Mouse (Mus musculus) thymus, postnatal 36 days (tissue): ENCODE data around the gene Kcnk13.
"Not testable (repeated sequence)": the region's sequence is repeated elsewhere in the genome, so short reads cannot be mapped to it uniquely, and the experiment has no call there.

Source experiments
- DNase-seq, 2 experiments: peaks; one replicate each; pipeline ENCODE4 v3.0.0; 2022; ENCODE audit warnings: mixed read lengths in 2 of 2

The Kcnk13 gene

DNA sequence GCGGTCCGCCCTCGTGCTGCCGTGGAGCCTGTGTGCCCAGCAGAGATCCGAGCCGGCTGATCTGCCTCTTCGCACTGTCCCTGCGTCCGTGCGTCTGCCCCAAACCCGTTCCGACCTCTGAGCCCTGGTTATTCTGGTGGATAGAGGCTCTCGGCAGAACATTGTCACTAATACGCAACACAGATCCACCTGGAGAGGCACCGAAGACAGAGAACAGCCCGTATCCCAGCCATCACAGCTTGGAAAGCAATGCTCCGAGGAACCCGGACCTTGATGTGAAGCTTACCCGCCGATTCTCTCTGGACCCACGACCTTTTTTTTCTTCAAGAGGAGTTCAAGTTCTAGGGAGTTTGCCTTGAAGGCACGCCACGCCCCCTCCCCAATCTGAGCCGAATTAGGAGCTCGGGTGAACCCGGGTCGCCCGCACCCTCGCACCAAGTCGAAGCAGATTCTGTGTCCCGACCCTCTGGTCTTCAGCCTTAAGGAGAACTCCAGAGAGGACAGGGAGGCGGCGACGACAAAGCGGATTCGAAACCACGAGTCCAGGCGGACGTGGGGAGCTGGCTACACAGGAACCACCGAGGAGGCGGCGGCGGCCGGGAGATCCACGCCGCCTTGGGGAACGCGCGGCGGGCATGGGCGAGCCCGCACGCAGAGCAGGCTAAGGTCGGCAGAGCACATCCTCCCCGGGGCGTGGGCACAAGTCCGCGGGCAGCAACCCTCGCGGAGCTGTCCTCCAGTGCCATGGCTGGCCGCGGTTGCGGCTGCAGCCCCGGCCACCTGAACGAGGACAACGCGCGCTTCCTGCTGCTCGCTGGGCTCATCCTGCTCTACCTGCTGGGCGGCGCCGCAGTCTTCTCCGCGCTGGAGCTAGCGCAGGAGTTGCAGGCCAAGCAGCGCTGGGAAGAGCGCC is 1.2 kb downstream of the Kcnk13 start:
- DNase-seq, result no peak

- DNase-seq, result no peak
Observed at GRCm38 (mm10) chr12:99966116-99966770, 1.9 kb downstream of the Kcnk13 start.

GRCm38 (mm10) chr12:99966881-99967363 is 2.6 kb downstream of the Kcnk13 start:
- no peak for DNase-seq

DNA sequence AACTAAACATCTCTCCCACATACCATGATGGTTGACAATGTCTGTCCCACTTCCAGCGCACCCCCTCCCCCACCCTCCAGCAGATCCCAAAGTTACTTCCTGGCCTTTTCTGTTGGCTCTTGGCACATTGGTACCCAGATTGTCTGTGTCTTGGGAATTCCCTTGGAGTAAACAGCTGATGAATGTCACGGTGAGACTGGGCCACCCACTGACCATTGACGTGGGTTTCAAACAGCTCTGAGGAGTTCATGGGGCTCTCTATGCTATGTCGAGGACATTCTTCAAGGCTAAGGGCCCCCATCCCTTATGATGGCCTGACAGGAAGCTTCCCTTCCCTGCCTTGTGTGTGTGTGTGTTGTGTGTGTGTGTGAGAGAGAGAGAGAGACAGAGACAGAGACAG is 5.6 kb downstream of the Kcnk13 start:
- DNase-seq, result no peak

DNA sequence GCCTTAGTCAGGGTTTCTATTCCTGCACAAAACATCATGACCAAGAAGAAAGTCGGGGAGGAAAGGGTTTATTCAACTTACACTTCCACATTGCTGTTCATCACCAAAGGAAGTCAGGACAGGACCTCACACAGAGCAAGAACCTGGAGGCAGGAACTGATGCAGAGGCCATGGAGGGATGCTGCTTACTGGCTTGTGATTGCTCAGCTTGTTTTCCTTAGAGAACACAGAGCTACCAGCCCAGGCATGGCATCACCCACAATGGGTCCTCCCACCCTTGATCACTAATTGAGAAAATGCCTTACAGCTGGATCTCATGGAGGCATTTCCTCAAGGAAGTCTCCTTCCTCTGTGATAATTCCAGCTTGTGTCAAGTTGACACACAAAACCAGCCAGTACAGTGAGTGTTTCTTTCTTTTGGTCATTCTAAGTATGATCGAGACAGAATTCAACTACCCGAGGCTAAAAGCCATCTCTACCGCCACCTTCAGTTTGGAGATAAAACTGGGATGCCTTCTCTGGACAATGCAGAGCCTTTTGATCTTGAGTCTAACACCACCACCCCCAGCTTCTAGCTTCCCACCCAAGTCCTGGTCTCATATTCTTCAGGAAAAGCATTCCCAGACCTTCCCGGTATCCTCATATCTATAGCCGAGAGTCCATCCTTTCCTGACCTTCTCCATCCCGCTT is 7.1 kb downstream of the Kcnk13 start:
- DNase-seq, result not testable (repeated sequence)

DNA sequence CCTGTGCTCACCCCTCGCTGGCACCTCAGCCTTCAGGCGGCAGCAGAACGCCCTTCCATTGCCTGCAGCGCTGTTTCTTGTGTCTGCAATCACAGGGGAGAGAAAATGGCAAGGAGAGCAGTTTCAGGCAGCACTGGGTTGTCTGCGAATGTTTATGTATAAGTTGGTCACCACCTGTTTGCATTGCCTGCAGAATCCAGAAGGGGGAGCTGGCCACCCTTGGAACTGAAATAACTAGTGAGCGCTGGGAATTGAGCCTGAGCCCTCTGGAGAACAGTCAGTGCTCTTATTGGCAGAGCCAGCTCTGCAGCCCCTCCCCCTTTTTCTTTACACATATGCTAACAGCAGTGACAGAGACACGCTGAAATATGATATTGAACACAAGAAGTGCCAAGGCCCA is 8.5 kb downstream of the Kcnk13 start:
- no peak for DNase-seq

DNA sequence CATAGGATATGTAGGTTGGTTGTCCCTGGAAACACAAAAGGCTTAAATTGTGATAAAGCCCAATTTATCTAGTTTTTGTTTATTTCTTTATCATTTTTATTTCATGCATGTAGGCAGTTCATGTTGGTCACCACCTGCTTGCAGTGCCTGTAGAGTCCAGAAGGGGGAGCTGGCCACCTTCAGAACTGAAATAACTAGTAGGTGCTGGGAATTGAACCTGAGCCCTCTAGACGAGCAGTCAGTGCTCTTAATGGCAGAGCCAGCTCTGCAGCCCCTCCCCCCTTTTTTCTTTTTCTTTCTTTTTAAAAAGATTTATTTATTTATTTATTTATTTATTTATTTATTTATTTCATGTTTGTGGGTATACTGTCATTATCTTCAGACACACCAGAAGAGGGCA is 9.4 kb downstream of the Kcnk13 start:
- no peak for DNase-seq

GRCm38 (mm10) chr12:99979541-99979940 is 15.2 kb downstream of the Kcnk13 start:
- no peak for DNase-seq

GRCm38 (mm10) chr12:99986797-99987196 is 22.5 kb downstream of the Kcnk13 start:
- DNase-seq, result no peak

DNA sequence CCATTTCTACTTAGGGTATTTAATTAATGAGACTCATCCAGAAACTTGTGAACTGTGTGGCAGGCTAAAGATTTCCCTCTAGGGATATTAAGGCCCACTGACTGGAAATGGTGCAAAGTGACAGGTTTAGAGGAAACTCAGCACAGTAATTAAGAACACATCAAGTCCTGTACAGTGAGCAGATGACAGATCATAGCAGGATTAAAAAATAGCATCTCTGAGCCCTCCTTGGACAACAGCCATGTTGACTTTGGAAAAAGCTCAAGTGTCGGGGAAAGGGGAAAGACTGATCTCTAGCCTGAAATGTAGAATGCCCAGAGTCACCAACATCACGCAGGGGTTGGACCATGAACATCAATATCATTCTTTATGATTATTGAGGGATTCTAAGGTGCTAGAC is 23.8 kb downstream of the Kcnk13 start:
- DNase-seq, result no peak

DNA sequence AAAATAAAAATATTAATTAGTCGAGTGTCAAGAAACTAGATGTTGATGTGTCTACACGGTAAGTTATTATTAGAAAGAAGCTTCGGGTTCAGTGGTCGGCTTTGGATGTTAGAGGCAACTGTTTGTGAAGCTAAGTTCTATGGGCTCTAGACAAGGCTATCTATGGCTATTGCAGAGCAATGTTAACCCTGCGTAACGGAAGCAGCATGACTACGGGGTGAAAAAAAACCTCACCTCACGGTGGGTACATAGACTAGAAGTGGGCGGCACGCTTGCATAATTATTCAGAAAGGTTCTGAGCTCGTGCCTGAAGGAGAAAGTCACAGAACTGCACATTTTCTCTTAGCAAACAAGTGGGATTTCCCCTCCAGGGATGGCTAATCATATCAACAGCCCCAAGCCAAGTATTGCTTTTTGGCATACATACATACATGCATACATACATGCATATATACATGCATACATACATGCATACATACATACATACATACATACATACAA is 28.1 kb downstream of the Kcnk13 start:
- no peak for DNase-seq

DNA sequence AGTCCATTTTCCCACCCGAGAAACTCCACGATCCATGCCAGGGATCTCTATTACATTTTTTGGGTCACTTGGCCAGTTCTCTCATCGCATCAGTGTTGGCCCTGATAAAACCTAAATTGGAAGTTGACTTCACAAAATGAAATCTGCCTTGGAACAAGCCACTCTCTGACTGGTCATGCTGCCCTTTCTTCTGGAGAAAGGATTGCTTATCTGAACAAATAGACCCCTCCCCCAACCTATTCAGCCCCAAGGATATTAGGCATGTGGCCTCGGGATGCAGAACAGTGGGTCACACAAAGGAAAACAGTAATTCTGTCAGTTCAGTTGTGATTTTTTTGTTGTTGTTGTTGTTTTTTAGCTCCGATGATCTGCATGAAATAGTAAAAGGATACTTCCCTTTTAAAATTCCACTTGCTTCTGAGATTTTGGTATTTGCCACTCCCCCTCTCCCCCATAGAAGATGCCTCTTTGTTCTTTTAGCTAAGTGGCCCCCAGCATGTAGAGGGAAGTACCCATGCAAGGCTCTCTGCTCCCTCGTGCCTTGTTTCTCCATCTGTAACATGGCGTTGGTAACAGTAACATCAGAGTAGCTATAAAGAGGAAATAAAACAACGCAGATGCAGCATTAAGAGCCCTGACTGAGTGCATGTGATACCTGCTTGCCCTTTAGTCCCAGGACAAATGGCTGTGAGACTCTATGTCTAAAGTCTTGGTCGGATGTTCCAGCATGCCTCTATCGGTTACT is 29.0 kb downstream of the Kcnk13 start:
- no peak for DNase-seq

- DNase-seq, result no peak
Observed at GRCm38 (mm10) chr12:99995951-99996350, 31.7 kb downstream of the Kcnk13 start.

- DNase-seq, result no peak
Observed at GRCm38 (mm10) chr12:99999726-100000125, 35.4 kb downstream of the Kcnk13 start.

- no peak for DNase-seq
Observed at GRCm38 (mm10) chr12:100000381-100000780, 36.1 kb downstream of the Kcnk13 start.

DNA sequence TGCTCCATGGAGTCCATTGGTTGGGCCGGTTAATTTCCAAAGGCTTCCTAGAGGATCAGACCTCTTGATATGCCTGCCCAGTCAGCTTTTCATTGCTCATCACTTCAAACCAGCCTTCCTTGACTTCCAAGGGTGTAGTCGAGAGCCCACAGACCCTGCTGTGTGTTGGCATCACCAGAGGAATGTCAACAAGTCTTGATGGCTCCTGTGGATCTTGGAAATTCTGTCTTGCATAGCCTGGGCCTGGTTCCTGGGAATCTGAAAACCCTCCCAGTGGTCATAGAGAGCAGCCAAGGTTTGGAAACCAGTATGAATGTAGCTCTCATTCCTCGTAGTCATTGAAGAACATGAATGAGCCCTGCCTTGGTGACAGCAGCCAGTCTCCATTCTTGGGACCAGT is 36.9 kb downstream of the Kcnk13 start:
- no peak for DNase-seq

GRCm38 (mm10) chr12:100001910-100002309 is 37.6 kb downstream of the Kcnk13 start:
- DNase-seq, result no peak

DNA sequence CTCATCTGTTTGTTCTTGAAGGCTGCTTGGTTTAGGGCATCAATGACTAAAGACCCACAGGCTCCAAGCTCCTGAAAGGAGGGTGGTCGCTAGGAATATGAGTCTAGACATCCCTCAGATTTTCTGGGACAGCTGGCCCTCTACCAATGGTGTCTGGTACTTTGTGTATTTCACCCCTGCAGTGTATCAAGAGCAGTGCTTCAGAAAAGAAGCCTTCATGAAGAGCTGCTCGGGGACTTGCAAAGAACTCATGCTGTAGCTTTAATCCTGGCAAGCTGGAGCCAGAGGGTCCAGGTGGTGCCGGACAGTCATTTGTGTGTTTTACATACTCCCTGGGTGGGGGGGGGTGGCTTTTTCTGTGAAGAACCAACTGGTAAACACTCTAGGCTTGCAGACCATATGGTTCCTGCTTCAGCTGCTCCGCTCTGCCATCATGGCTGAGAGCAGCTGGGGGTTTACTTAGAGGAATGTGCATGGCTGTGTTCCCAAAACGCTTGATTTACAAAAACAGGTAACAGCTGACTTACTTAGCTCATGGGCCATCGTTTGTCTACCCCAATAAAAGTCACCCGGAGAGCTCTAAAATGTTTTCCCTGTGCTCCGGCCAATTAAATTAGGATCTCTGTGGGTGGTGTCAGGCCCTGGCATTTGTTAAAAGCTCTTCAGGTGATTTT is 38.8 kb downstream of the Kcnk13 start:
- DNase-seq, result no peak

- DNase-seq, result no peak
Observed at GRCm38 (mm10) chr12:100005285-100005684, 41.0 kb downstream of the Kcnk13 start.

- no peak for DNase-seq
Observed at GRCm38 (mm10) chr12:100006681-100007080, 42.4 kb downstream of the Kcnk13 start.

GRCm38 (mm10) chr12:100012839-100013238 is 48.5 kb downstream of the Kcnk13 start:
- no peak for DNase-seq

DNA sequence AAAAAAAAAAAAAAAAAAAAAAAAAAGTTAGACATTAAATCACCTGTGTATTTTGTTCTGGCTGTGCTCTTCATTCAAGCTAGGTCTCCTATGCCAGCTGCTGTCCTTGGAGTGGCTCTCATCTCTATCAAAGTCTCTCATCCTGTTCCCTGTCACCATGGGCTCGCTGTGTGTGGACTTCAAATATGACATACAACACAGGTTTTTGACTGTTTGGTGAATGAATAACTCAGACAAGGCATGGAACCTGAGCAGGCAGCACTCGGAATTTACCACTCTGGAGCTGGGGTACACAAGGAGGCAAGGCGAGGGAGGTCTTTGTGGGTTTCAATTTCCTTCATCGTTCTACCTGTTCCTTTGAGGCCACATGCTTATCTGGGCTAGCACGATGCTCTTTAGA is 50.8 kb downstream of the Kcnk13 start:
- DNase-seq, result no peak
